Mouse (Mus musculus): ENCODE results near the gene Nhlrc2.

GRCm38 (mm10) chr19:56555972-56556371, 7.9 kb downstream of the Nhlrc2 start:
- TF ChIP-seq EP300 (IDR thresholded peaks at IDR 0.05; ENCODE audit: insufficient read depth, low read depth, low read length) = no peak
- no peak for TF ChIP-seq POLR2A (IDR thresholded peaks at IDR 0.05; ENCODE audit: insufficient read depth, low read length)

All from ES-Bruce4 (cell line).